Mouse (Mus musculus) neutrophil, adult 5-6 weeks (primary cell): ENCODE results near the gene Oprd1. TPM values are rescaled to one million over a fixed set of nuclear protein-coding genes. Genes with fewer than 3 reads are reported as not detected.

ENCODE experiments used
- ATAC-seq: fragments of 151-379, 151-347 bp; 2 replicates; pipeline ENCODE4 v1.8.0; 2017; ENCODE audit warnings: mild to moderate bottlenecking, moderate TSS enrichment; ENCODE audit not compliant: insufficient number of reproducible peaks, poor library complexity, low FRiP score, severe bottlenecking; ENCODE audit errors: extremely low read depth
- total RNA-seq: library from RNA; stranded (forward); fragments of 200-1000 nt; gene quantifications from 2 replicates; pipeline ENCODE4 v1.2.3, GENCODE M21; 2017

Gene Oprd1
- total RNA-seq, 1 experiment from 2014 or later = not detected

DNA sequence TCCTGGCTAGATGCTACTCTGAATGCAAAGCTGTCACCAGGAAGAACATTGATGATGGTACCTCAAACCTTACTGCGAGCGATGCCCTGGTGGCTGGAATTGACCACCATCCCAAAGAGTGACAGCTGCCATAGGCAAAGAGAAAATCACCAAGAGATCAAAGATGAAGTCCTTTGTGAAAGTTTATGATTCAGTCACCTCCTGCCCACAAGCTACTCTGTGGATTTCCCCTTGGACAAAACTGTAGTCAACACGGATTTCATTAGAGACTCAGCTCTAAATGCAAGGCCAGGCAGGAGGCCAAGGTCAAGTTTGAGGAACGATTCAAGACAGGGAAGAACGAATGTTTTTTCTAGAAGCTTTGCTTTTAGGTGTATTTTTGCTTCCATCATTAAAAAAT is 50.4 kb downstream of the Oprd1 start:
- ATAC-seq = no peak

- ATAC-seq = no peak
Observed at GRCm38 (mm10) chr4:132093136-132093535, 51.1 kb downstream of the Oprd1 start.

GRCm38 (mm10) chr4:132088921-132089320 is 55.4 kb downstream of the Oprd1 start:
- ATAC-seq = peak; percentile 61; the same call in 1 of the 2 replicates

DNA sequence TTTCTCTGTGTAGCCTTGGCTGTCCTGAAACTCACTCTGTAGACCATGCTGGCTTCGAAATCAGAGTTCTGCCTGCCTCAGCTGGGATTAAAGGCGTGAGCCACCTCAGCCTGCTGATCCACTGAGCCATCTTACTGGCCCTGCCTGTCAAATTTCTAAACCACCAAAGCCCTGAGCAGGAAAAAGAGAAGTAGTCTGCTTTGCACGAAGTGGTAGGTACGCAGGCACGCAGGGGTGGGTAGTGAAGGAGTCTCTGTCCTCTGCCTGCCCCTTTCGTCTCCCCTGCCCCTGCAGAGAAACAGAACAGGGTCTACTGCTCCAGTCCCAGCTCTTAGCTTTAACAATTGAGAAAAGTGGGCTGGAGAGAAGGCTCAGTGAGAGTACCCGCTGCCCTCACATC is 59.2 kb downstream of the Oprd1 start:
- no peak for ATAC-seq

GRCm38 (mm10) chr4:132080492-132080983 is 63.7 kb downstream of the Oprd1 start:
- no peak for ATAC-seq

DNA sequence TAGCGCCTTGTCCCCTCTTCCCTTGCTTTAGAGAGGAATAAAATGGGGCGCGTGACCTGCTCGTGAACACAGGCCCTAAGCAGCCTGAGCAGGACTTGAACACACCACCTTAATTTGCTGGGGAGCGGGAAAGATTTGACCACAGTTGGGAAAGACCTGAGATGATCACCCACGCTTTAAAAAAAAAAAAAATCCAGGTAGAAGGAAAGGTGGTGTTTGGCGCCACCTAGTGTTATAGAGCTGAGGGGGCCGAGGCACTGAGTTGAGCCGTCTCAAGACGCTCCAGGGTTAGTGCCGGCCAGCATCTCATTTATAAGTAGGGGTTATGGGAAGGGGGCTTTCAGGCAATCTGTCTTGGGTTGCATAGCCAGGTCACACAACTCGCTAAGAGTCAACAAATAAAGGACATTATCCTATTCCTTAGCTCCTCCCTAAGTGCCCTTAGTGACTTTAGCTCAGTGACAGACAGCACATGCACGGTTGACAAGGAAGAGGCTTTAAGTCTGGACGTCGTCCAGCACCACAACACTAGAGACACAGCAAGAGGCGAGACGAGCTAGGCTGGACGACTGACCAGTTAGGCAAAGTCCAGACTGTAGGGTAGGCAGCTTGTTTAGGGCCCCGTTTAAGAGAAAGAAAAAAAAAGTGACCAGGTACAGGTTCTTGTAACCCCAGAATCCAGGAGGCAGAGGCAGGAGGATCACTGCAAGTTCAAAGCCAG is 64.6 kb downstream of the Oprd1 start:
- 0 out of 2 replicates have a peak, but pooled peaks have one; percentile 21 for ATAC-seq

DNA sequence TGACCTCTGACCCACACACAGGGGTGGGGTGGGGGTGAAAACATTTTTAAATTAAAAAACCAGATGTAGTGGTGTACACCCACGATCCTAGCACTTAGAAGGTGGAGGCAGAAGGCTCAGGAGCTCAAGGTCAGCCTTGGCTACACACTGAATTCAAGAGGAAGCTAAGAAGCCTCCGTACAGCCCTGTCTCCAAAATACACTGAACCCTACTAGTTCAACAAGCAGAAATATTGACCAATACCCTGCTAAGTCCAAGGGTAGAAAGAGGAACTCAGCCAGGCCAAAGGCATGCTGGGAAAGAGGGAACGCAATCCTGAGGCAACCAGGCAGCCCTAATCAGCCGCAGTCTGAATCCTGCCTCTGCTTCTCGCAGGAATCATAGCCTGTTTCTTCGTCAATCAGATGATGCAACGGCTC is 66.0 kb downstream of the Oprd1 start:
- ATAC-seq = peak; percentile 45

DNA sequence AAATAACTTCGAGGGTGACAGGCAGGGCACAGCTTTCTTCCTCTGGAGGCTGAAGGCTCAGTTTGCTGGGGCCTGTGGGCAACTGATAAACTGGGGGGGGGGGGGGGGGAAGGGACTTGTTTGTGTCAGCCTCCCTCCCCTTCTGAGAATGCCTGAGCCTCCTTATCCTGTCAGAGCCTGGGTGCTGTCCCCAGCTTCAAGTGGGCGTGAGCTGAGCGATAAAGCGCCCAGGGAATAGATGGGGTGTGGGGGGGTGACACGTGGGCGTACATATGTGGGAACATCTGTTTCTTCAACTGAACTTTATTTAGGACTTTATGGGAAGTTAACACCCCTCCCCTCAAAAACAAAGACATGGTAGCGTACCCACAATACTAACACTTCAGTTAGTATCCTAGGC is 66.8 kb downstream of the Oprd1 start:
- no peak for ATAC-seq

- ATAC-seq = no peak
Observed at GRCm38 (mm10) chr4:132076480-132077405, 67.5 kb downstream of the Oprd1 start.

DNA sequence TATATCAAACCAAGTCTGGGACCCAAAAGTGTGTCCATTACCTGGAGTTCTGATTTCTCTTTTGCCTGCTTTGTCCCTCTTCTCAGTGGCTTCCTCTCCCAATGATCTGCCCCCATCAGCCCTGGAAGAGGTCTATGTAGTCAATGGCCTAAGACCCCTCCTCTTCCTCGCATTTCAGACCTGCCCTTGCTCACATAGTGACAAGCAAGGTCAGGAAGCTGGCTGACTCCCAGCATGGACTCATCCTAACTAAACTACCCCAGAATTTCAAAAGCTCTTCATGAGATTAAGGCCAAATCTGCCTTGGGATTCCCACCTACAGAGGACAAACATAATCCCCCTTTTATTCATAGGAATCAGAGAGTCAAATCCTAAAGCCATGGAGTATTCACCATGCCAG is 68.5 kb downstream of the Oprd1 start:
- ATAC-seq = no peak

DNA sequence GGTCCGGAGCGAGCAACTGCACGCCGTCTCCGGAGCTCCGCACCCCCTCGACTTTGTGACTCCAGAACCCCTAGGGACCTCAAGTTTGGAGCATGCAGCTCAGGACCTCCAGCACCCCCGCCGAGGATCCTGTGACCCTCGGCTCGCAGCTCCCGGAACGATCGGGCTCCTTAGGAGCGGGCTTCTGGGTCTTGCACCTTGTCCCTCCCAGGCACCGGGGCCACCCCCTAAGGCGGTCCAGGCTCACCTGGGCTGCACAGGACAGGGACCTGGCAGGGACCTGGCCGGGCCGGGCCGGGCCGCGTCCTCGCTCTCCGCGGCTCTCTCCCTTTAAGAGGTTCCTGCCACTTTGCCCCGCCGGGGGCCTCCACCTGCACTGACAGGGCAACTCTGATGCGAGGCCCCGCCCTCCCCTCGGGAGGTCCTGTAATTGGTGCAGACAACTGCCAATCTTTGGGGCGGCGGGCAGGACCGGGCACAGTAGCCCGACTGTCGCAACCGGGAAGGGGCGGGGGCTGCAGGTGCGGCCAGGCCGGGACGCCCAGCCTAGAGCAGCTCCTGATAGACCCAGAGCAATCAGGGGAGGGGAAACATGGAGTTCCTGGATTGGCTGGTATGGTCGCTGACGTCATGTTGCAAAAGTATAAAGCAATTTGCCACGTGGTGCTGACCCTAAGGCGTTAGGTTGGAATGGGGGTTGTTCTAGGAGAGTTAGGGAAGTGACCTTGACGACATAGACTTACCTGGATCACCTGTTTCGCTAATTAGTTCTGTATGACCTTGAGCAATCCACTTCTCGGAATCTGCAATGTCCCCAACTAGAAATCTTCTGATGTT is 69.1 kb downstream of the Oprd1 start, which contains the start of gene Epb41:
TSS of gene Epb41 (minus strand) at position 389 of the 837 bp plus-strand sequence.
- peak; percentile 83 for ATAC-seq

DNA sequence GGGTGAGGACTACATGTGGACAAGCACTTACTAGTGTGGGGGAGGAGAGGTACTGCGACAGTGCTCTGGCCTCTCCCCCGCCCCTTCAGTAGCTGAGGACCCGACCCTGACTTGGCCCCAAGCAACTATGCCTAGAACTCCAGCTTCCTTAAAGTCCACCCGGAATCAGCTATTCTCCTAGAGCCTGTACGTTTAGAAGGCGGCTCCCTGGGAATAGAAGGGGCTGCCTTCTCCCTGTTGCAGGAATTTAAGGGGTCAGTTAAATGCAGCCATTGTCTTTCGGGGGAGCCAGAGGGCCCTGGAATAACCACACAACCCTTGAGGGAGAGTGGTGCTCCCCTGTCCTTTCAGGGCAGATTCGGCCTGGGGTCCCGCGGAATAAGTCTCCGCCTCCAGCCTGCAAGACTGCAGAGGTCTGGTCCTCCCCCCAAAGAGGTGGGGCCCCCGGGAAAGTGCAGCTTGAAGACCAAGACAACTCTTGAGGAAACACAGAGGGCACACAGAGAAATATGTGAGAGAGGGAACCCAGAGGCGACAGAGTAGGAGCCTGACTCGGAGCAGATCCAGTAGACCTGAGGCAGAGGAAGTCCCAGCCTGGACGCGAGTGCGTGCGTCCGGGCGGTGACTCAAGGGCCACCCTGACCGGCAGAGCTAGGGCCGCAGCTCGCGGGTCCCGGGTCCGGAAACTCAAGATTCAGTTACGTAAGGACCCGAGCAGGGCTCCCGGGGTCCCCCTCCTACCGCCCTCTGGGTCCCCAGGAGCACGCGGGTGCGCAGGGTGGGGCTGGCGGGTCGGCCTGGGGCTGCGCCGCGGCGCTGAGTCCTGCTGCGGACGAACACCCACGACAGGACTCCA is 70.0 kb downstream of the Oprd1 start, which contains the start of gene Gm10300:
TSS of gene Gm10300 (plus strand) at position 621 of the 856 bp plus-strand sequence.
- no peak for ATAC-seq

GRCm38 (mm10) chr4:132072946-132073345 is 71.3 kb downstream of the Oprd1 start:
- ATAC-seq = no peak

GRCm38 (mm10) chr4:132072156-132072555 is 72.1 kb downstream of the Oprd1 start:
- ATAC-seq = no peak

GRCm38 (mm10) chr4:132071674-132072073 is 72.6 kb downstream of the Oprd1 start:
- no peak for ATAC-seq

DNA sequence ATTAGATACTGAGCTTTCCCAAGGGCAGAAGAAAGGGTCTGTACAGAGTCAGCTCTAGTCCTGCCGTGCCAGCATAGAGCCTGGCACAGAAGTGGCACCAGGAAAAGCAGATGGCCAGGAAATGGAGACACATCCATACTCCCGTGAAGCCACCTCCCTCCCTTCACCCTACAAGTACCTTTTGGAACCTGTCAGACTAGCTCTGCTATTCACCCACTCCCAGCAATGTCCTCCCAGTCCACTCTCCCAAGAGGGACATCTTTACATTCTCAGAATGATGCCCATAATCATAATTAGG is 76.4 kb downstream of the Oprd1 start:
- no peak for ATAC-seq

GRCm38 (mm10) chr4:132067112-132067937 is 77.0 kb downstream of the Oprd1 start:
- ATAC-seq = no peak
